Mouse (Mus musculus): ENCODE measurements around the gene St6galnac1.
"Not testable (repeated sequence)": the region's sequence is repeated elsewhere in the genome, so short reads cannot be mapped to it uniquely, and the experiment has no call there.

Gene St6galnac1

DNA sequence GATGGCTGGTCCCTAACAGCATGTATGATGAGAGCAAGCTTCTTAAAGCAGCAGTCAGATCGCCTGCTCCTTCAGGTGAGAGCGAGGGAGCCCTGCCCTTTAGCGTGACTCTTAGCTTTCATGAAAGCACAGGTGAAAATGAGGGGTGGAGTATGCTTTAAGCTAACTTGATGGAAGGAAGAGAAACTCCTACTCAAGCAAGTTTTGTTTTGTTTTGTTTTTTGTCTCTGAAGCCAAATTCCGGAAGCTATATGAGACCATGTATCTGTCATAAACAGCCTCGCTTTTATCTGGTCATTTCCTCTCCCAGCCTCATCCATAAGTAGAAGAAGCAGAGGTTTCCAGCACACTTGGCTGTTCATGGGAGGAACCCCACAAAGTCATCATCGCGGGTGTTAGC lies at the start of gene St6galnac1:
Gene St6galnac1, minus strand, starts transcription at position 101 of the 400 bp plus-strand sequence.
- no peak for DNase-seq

DNA sequence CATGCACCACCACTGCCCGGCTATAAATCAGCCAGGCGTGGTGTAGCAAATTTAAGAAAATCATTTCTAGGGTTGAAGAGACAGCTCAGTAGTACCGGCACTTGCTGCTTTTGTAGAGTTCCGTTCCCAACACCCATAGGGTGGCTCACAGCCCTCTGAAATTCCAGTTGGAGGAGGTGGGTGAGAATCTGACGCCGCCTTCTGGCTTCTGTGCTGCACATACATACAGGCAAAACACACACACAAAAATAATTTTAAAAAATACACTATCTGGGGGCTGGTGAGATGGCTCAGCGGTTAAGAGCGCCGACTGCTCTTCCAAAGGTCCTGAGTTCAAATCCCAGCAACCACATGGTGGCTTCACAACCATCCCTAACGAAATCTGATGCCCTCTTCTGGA lies 48.6 kb upstream of the St6galnac1 start:
- DNase-seq: not testable (repeated sequence)

DNA sequence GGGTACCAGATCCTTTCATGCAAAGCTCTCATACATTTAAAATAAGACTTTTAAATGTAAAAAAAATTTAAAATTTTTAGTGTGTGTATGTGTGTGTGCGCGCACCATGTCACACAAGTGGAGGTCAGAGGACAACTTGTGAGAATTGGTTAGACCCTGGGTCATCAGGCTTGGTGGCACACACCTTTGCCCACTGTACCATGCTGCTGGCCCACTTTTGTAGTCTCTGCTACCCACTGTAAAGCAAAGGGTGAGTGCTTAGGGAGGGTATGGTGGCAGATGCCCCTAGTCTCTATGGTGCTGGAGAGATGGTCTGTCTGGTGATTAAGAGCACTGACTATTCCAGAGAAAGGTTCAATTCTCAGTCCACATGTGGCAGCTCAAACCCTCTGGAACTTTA lies 47.9 kb upstream of the St6galnac1 start:
- DNase-seq: no peak

DNA sequence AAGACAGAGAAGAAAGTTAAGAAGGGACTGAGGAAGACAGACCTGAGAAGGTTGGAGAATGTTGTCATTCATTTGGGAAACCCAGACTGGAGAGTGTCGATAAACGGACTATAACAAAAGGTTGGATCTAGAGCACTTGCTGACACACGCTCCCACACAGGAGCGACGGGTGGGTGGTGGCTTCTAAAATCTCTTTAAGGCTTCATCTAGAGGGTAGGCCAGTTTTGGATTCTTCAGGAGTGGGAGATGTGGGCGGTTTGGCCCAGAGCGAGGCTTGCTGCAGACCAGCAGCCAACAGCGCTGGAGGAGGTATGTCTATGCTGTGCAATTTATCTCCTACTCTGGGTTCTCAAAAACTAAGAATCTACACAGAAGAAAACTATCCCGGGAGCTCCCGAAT lies 47.3 kb upstream of the St6galnac1 start:
- no peak for DNase-seq

DNA sequence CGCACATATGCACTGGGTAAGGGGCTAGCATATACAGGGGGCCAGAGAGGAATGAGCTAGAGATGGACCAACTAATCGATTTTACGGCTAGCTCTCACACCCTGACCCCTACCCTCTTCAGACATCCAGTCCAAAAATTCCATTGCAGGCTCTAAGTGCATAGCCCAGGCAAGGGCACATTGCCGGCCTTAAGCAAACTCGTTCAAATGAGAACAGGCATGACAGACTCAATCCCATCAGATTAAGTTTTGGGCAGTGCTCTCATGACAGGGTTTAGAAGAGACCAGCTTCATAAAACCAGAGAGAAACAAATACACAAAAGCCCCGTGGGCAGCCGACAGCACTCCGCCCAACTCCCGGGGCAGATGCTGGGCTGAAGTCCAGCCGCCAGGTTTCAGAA lies 46.9 kb upstream of the St6galnac1 start:
- no peak for DNase-seq

DNA sequence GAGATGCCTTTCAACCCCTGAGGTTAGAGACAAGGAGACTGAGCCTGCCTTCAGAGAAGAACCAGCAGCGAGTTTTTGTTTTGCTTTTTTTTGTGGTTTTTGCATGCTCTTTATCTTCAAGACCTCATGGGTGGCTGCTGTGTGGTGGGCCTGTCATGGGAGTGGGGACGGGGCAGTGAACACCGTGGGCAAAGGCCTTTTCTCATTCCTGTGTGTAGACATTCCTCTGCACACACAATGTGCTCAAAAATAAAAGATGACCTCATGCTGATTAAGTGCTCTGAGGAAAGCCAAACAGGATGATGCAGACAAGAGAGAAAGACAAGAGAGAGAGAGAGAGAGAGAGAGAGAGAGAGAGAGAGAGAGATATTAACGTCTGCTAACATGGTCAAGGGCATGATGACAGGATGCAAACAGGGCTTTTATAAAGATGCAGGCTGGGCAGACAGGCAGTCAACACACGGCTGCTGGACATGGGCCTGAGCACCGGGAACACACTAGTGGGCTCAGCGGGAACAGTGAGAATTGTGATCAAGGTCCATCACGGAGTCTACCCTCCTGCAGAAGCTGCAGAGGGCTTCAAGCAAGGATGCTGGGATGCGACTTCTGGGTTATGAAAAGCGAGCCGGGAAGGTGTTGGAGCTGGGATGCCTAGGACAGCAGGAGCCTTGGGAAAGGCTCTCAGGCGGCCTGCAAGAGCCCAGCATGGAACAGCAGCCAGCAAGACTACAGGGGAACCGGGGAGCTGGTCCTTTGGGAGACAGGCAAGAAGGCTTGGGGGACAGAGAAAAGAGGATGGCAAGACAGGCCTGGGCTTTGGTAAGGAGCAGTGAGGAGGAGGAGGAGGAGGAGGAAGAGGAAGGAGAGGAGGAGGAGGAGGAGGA lies 46.0 kb upstream of the St6galnac1 start:
- peak in 1 of 2 experiments; percentile 43 for DNase-seq

DNA sequence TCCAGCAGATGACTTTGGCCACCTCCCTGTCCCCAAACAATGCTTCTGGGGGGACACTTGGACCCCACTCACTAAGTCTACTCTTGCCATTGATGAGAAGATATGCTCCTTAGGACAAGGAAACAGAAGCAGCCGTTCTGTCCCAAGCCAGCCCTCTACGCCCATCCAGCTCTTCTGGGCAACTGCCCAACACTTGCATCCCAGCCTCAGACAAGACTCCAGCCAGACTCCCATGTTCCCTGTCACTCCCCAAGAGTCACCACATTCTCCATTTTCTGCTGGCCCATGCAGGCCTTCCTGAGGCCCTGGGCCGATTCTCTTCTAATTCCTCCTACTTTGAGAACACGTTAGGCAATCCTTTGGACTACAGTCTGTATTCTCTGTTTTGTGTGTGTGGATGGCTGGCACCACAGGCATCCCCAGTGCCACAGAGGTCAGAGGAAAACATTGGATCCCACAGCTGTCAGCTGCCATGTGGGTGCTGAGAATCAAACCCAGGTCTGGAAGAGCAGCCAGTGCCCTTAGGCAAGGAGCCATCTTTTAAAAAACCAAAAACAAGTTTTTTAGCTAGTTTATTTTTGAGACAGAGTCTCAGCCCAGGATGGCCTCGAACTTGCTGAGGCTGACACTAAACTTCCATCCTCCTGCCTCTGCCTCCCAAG lies 44.8 kb upstream of the St6galnac1 start:
- DNase-seq: peak in 1 of 2 experiments; percentile 38

DNA sequence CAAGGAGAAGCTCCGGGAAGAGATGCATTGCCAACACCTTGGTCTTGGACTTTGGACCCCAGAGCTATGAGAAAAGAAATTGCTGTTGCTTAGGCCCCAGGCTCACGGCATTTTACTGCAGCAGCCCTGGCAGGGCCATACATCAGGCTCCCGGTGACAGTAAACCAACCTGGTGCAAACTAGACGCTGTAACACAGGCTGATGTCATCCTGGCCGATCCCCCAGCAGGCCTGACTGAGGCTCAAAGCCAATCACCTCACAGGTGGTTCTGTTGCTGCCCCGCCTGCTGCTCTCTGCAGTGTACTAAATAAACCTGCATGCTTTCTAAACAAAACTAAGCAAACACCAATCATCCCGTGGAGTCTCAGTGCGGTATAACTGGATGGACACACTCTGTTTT lies 43.4 kb upstream of the St6galnac1 start:
- no peak for DNase-seq

DNA sequence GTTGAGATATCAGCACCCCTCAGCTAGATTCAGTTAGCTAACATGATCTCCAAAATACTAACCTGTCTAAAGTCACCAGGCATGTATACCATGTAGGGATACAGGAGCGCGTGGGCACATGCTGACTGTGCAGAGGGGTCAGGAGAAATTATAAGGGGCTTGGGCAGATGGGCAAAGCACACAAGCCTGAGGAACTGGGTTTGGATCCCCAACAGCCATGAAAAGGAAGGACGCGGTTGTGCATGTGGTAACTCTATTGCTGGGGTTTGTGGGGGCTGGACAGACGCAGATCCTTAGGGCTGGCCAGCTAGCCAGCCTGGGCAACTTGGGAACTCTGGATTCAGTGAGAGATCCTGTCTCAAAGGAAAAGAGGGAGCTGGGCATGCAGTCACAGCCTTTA lies 42.3 kb upstream of the St6galnac1 start:
- no peak for DNase-seq

DNA sequence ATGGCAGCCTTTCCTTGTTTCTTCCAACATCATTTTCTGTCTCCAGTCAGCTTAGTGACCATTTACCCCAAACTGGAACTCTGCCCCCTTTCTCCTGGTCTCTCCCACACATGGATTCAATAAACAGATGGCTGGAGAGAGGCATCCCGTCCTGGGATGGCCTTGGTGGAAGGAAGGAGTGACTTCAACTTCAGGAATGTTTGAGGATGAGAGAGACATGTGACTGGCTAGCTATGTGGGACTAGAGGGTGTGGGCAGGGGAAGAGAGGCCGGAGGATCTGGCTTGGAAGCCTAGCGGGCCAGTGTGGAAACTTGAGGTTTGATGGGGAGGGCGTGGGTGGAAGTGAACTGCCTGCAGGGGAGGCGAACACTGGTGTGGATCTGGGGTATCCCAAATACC lies 41.5 kb upstream of the St6galnac1 start:
- peak; percentile 39 to 44 for DNase-seq

DNA sequence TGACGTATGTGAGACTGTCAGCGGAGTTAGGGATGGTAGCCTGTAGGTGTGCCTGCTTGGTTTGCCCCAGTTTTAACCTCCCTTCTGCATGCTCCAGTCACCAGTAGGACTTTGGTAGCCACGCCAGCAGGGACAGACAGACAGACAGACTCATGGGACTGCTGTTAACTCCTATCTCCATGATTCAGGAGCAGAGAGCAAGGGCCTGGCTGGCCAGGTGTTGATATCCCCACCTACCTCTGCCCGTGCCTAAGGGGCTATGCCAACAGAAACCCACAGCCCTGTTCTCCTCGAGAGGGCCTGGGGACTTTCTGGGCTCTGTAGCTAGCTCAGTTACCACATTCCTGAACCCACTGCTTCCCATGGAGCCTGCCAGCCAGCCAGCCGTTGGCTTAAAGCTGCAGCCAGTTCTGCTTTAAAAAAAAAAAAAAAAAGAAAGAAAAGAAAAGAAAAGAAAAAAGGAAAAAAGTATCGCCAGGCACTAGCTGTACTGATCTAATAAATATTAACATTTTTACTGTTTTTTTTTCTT lies 39.6 kb upstream of the St6galnac1 start:
- no peak for DNase-seq

DNA sequence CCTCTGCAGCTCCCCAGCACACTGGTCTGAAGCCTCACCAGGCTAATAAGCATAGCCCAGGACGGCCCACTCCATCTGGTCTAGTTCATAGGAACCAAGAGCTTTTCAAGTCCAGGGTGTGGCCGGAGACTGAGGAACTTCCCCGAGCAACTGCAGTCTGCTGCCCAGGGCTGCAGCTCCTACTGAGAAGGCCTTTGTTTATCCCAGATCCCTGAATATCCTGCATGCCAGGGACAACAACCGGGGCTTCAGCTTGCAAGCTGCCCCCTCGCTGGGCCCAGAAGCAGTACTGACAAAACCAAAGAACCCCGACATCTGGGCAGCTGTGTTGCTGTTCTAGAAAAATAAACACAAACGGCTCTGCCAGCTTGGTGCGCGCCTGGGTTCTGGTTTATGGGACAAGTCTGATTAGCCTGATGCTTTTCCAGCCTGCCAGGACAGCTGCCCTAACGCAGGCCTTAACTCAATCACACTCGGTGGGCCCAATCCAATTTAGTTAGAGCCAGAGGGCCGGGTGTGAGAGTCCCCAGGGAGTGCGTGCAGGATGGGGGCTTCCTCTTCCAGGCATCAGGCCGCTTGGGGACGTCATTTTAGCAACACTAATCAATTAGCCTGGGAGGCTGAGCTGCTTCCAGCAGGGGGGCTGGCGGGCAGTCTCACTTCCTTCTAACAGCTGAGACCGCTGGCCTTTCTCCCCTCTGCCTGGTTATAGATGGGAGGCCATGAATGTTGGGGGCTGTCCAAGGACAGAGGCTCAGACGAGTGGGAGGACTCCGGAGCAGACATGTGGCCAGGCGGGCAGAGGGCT lies 39.0 kb upstream of the St6galnac1 start:
- DNase-seq: peak; percentile 53 to 64

DNA sequence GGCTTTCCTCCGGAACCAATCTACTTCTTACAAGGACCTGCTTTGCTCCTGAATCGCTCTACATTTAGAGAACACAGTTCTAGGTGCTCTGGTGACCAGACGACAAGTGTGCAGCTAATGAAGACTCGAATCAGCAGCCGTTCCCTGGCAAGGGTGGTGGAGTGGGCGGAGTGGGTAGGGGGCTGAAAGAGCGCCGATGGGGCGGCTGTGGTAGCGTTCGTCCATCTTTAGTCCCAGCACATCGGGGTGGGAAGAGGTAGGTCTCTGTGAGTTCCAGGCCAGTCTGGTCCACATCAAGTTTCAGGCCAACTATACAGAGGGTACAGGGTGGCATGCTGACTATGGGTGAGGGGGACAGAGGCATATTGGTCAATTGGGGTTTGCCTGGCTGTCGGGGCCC lies 38.3 kb upstream of the St6galnac1 start:
- no peak for DNase-seq

DNA sequence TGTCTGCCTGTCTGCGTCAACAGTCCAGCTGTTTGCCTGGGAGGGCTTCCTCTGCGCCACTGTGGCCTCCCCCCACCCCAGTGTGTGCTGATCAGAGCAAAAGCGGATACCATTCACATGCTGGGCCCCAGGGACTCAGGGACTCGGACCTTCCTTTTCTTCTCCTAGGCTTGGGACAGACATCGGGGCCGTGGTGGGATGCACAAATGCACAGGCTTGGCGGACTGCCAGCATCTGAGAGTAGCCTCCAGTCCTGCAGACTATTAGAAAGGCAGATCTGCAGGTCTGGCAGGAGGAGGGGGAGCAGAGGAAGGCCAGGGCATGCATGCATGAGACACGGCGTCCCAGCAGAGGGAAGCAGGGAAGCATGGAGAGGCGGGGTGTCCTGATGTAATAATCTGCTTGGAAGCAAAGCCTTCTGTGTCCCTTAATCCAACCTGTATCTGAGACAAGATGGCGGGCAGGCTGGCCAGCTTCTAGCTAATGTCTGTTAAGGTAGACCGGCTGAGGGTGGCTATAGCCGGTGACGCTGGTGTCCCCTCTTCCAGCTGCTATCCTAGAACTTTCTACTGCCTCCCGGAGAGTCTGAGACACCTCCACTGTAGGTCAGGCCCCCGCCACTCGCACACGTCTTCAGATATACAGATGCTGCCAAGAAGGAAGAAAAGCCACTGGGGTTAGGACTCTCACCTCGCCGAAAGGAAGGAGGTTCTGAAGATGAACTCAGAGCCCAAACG lies 37.7 kb upstream of the St6galnac1 start:
- DNase-seq: no peak

DNA sequence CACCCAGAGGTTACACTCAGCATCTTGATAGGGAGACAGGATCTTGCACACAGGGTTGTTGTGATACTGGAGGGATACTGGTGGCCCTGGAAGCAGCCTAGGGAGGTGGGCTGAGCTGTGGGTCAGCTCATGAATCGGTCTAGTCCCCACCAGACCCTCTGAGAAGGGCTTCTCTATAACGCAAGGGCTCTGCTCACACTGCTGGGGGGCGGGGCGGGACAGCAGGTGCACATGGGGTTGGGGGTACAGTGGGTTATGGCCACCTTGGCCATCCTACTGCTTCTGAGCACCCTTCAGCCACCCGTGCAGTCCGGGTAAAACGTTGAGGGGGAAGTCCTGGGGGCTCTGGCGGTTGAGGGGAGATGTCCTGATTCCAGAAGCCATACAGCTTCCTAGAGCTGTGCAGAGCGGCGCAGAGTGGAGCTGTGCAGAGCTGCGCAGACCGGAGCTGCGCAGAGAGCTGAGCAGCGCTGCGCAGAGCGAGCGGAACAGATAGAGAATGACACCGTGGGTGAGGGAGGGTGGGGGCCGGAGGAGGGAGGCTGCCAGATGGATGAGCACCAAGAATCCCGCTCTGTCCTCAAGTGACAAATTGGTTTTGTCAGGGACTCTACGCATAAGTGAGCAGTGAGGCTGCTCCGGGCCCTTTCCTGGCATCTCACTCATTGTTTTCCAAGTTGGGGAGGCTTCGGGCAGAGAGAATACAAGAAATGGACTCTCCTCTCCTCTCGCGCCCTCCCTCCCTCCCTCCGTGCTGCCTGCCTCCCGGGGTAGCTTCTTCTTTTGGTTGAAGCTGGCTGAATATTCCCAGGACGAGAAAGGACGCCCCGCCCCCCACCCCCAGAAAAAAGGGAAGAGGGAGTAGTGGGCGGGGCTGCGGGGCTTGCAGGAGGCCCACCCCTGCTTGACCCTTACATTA lies 35.9 kb upstream of the St6galnac1 start:
- peak; percentile 37 to 42 for DNase-seq

DNA sequence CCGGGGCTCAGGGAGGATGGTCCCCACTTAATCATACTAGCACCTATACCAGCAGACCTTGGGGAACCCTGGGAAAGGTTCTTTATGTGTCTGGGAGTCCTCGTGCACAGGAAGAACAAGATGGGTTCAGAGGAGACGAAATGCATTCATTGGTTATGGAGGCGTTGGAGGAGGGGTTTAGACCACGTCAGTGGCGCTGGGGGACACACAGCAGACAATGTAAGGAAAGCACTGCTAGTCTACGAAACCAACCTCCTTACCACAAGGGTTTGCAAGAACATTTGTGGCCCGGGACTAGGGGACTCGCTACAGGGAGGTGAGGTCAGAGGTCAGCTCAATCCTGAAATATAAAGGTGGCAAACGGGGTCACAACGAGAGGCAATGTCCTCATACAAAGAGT lies 35.2 kb upstream of the St6galnac1 start:
- DNase-seq: no peak

DNA sequence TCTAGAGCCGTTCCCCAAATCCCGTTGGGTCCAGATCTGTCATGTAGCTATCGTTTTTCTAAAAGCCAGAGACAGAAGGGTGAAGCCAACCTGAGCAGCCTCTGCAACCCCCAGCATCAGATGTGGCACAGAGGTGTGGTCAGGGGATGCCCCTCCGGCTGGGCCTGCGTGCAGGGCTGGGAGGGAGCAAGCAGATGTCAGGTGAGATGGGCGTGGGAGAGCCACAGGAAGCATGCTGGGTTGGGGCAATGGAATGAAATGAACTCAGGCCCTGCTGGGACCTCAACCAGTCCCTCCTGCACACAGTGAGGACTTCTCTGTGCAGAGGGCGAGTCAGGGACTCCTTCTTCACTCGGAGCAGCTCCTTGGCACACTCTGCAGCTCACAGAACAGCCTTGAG lies 34.2 kb upstream of the St6galnac1 start:
- DNase-seq: no peak

DNA sequence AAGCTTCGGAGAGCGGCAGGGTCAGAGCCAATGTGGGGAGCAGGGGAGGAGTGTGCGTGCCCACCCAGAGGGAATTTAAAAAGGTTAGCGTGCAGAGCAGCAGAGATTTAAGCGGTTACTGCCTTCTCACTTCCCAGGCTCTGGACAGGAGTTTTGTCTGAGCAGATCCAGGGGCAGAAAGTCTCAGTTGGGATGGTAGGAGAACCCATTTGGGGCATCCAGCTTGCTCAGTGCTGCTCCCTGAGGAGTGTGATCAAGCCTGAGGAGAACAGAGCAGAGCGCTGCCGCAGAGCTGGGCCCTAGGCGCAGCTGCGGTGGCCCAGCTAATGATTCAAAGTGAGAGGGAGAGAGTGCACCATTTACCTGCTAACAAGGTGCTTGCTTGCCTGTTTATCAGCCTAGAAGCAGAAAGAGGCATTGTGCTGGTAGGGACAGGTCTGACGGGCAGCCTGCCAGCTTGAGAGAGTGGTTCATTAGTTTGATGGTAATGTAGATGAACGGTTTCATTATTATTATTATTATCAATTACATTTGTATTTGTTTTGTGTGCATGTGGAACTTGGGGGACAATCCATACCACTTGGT lies 33.6 kb upstream of the St6galnac1 start:
- no peak for DNase-seq

DNA sequence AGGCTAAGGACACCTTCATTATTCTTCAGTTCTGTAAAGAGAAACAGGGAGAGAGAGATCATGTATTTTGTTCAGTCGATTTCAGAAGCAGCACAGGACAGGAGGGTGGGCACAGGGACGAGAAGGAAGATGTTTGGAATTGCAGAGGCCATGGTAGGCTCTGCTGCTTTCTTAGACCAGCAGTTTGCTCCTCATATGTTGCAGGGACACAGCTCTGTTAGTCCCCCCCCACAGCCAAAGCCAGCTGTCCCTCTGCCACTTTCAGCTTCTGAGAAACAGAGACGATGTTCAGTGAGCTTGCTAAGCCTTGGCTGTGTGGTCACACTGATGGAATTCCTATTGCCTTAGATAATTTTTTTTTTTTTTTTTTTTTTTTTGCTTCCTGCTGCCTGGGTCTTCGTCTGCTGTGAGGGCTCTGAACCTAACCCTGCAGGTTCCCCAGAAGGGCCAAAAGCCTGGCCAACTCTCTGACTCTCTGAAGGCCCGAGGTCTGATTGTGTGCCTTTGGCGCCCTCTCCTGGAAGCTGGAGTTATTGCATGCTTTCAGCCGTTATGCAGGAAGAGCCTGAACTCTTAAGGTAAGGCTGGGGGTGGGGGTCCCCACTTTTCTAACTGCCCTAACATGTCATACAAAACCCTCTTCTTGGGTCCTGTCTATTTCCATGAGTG lies 32.8 kb upstream of the St6galnac1 start:
- peak; percentile 83 to 88 for DNase-seq

DNA sequence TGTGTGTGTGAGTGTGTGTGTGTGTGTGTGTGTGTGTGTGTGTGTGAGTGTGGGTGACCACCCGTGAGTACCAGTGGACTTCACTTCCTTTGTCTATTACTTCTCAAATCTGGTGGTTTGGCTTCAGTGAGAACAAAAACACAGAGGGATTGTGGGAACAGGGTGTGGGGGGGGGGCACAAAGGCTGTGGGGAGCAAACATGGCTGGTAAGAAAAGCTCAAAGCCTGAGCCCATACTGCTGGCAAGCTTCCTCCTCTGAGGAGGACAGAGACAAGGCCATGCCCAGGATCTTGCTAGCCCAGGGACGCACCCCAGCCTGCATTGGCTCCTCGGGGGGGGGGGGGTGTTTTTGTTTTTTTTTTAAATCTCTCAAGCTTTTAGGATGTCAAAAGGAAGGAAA lies 32.2 kb upstream of the St6galnac1 start:
- no peak for DNase-seq

All from lung, adult 18-20 months (tissue).